Mouse (Mus musculus): ENCODE data around the gene Slc17a8.
A peak's percentile ranks its signal among the peaks of the same experiment; 100 is the strongest.
"Not testable (repeated sequence)": the region's sequence is repeated elsewhere in the genome, so short reads cannot be mapped to it uniquely, and the experiment has no call there.

Gene Slc17a8

GRCm38 (mm10) chr10:89588708-89589107 is 32.3 kb downstream of the Slc17a8 start:
- DNase-seq, result no peak

GRCm38 (mm10) chr10:89584709-89585108 is 36.3 kb downstream of the Slc17a8 start:
- no peak for DNase-seq

- DNase-seq, result no peak
Observed at GRCm38 (mm10) chr10:89578801-89579200, 42.3 kb downstream of the Slc17a8 start.

- no peak for DNase-seq
Observed at GRCm38 (mm10) chr10:89577666-89578065, 43.4 kb downstream of the Slc17a8 start.

GRCm38 (mm10) chr10:89573421-89573820 is 47.6 kb downstream of the Slc17a8 start:
- DNase-seq, result no peak

- no peak for DNase-seq
Observed at GRCm38 (mm10) chr10:89572946-89573345, 48.1 kb downstream of the Slc17a8 start.

- DNase-seq, result no peak
Observed at GRCm38 (mm10) chr10:89567391-89567790, 53.7 kb downstream of the Slc17a8 start.

GRCm38 (mm10) chr10:89565301-89566022 is 55.6 kb downstream of the Slc17a8 start:
- no peak for DNase-seq

- no peak for DNase-seq
Observed at GRCm38 (mm10) chr10:89562113-89562512, 58.9 kb downstream of the Slc17a8 start.

GRCm38 (mm10) chr10:89559351-89559750 is 61.7 kb downstream of the Slc17a8 start:
- DNase-seq, result no peak

GRCm38 (mm10) chr10:89554885-89555284 is 66.2 kb downstream of the Slc17a8 start:
- not testable (repeated sequence) for DNase-seq

- not testable (repeated sequence) for DNase-seq
Observed at GRCm38 (mm10) chr10:89553855-89554254, 67.2 kb downstream of the Slc17a8 start.

- DNase-seq, result no peak
Observed at GRCm38 (mm10) chr10:89553015-89553414, 68.0 kb downstream of the Slc17a8 start.

GRCm38 (mm10) chr10:89551657-89552056 is 69.4 kb downstream of the Slc17a8 start:
- no peak for DNase-seq

GRCm38 (mm10) chr10:89548028-89548427 is 73.0 kb downstream of the Slc17a8 start:
- DNase-seq, result no peak

- DNase-seq, result peak; percentile 18
Observed at GRCm38 (mm10) chr10:89546989-89547388, 74.1 kb downstream of the Slc17a8 start.

- DNase-seq, result no peak
Observed at GRCm38 (mm10) chr10:89543867-89544266, 77.2 kb downstream of the Slc17a8 start.

GRCm38 (mm10) chr10:89542321-89542720 is 78.7 kb downstream of the Slc17a8 start:
- DNase-seq, result peak; percentile 29

- DNase-seq, result peak; percentile 89
Observed at GRCm38 (mm10) chr10:89532929-89533727, 87.9 kb downstream of the Slc17a8 start, which contains the start of gene Nr1h4. TSS of gene Nr1h4 (minus strand) at chr10:89533585.

- no peak for DNase-seq
Observed at GRCm38 (mm10) chr10:89532451-89532850, 88.6 kb downstream of the Slc17a8 start.

- peak; percentile 19 for DNase-seq
Observed at GRCm38 (mm10) chr10:89531976-89532375, 89.1 kb downstream of the Slc17a8 start.

GRCm38 (mm10) chr10:89531194-89531634 is 89.8 kb downstream of the Slc17a8 start:
- DNase-seq, result peak; percentile 68

GRCm38 (mm10) chr10:89527054-89527453 is 94.0 kb downstream of the Slc17a8 start:
- no peak for DNase-seq

GRCm38 (mm10) chr10:89525823-89526222 is 95.2 kb downstream of the Slc17a8 start:
- no peak for DNase-seq

All from kidney, postnatal 14 days (tissue).